Mouse (Mus musculus): Measurements from ENCODE around the gene Krt84. TPM values are rescaled to one million over a fixed set of nuclear protein-coding genes. Genes with fewer than 3 reads are reported as not detected.

Krt84 gene
- polyA plus RNA-seq (2015; fragmentation: Nextera tagmentation; extraction: Ambion mirVana), result 54.7 and 75.1 TPM in 2 replicates

DNA sequence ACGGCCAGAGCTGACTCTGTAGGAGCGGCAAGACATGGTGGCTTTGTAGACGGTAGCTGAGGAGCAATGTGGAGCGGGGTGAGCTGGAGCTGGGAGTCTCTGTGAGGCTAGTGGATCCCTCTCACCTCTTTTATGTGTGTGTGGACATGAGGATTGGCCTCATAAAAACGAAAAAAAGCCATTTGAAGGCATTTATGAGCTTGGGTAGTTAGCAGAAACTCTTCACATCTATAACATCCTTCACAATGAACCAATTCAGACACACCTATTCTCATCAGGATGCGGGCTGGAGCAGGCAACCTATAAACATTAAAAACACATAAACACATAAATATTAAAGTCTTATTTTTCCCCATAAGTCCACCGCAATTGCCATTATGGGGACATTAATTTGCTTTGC lies at the start of gene Krt84:
Gene Krt84 (minus strand): TSS at position 101 of the 400 bp plus-strand sequence.
- H3K27me3 ChIP-seq, result peaks cover 15% of the 10 kb centered on the region; the same call in 1 of the 2 replicates
- no peak within 1 kb of the TSS for H3K27ac ChIP-seq
- WGBS, result 58% methylated on average over 7 of the region's 7 CpGs
- H3K4me2 ChIP-seq, result no peak within 1 kb of the TSS
- H3K36me3 ChIP-seq, result no peaks in the 10 kb centered on the region
- peaks cover 8% of the 10 kb centered on the region for H3K4me1 ChIP-seq
- H3K4me3 ChIP-seq, result no peak within 1 kb of the TSS
- no peak for ATAC-seq (ENCODE audit: insufficient number of reproducible peaks, low FRiP score, low TSS enrichment, low read depth)
- H3K9ac ChIP-seq, result no peak within 1 kb of the TSS
- H3K9me3 ChIP-seq, result no peaks in the 10 kb centered on the region

DNA sequence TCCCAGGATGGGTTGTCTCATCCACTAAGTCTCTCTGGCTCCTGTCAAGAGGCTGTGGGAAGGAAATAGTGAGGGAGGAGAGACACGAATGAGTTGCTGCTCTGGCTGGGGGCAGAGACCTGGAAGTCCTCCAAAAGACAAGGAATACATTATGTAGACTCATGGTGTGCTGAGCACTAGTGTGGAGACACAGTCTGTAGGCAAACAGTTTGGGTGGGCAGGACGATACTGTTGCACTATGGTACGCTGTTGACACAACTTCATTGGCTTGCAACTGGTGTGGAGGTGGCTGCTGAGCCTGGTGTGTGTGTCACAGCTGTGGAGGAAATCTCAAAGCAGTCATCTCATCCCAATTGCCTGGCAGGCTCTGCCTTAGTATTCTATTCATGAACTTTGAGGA lies 49.1 kb upstream of the Krt84 start:
- WGBS, result 73% methylated on average over 3 of the region's 3 CpGs
- Histone ChIP-seq H3K4me1 (no peaks in the 10 kb centered on the region), H3K9me3 (no peaks in the 10 kb centered on the region), H3K9ac (no peak overlapping the region), H3K27ac (no peak overlapping the region), H3K36me3 (no peaks in the 10 kb centered on the region), H3K4me2 (no peak overlapping the region), H3K27me3 (no peaks in the 10 kb centered on the region), H3K4me3 (no peak overlapping the region)
- ATAC-seq (ENCODE audit: insufficient number of reproducible peaks, low FRiP score, low TSS enrichment, low read depth), result no peak

DNA sequence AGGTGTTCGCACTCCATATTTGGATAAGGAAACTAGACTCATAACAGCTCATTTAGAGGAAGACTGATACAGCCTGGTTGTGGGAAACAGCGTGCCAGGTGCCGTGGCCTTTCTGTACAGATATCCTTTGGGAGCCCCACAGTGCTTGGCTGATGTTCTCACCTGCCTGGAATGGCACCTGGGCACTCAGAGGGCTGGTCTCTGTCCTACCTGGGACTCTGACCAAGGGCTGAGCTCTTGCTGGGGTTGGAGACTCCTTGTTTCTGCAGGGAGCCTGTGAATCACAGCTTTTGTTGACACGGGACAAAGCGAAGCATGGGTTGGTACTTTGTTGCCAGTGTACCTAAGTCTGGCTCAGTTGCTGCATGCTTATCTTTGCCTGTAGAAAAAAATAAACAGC lies 42.9 kb upstream of the Krt84 start:
- Histone ChIP-seq H3K36me3 (no peaks in the 10 kb centered on the region), H3K4me3 (no peak overlapping the region), H3K4me2 (no peak overlapping the region), H3K9ac (no peak overlapping the region), H3K27ac (no peak overlapping the region), H3K4me1 (peaks cover 10% of the 10 kb centered on the region), H3K9me3 (no peaks in the 10 kb centered on the region), H3K27me3 (no peaks in the 10 kb centered on the region)
- 85% methylated on average over 5 of the region's 5 CpGs for WGBS
- ATAC-seq (ENCODE audit: insufficient number of reproducible peaks, low FRiP score, low TSS enrichment, low read depth), result no peak

DNA sequence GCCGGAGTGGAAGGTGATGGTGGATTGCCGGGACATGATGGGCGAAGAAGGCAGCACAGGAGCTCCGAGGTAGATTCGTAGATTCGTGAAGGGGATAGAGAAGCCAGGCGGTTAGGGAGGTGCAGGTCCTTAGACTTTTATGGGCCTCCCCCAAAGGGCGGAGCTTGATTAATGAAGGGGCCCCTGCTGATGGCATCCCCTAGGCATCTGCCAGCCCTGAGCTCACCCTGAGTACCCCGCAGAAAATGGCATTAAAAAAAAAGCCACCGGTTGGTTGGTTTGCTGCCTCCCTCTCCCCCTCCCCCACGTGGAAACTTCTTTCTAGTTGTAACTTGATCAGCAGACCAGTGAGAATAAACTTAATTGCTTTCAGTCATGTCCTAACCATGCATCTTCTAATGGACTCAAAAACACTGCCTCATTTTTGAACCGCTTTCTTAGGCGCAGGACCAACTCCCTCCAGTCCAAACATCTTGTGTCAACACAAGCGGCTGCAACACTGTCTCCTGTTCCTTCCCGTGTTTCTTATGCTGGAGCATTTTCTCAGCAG lies 41.3 kb upstream of the Krt84 start, which contains the start of gene Krt75:
Gene Krt75 (minus strand): TSS at position 109 of the 550 bp plus-strand sequence.
- Histone ChIP-seq H3K9ac (no peak within 1 kb of the TSS), H3K36me3 (no peaks in the 10 kb centered on the region), H3K4me1 (peaks cover 10% of the 10 kb centered on the region), H3K9me3 (no peaks in the 10 kb centered on the region), H3K27ac (no peak within 1 kb of the TSS), H3K27me3 (no peaks in the 10 kb centered on the region), H3K4me3 (no peak within 1 kb of the TSS), H3K4me2 (no peak within 1 kb of the TSS)
- WGBS, result 45% methylated on average over 15 of the region's 15 CpGs
- no peak for ATAC-seq (ENCODE audit: insufficient number of reproducible peaks, low FRiP score, low TSS enrichment, low read depth)

DNA sequence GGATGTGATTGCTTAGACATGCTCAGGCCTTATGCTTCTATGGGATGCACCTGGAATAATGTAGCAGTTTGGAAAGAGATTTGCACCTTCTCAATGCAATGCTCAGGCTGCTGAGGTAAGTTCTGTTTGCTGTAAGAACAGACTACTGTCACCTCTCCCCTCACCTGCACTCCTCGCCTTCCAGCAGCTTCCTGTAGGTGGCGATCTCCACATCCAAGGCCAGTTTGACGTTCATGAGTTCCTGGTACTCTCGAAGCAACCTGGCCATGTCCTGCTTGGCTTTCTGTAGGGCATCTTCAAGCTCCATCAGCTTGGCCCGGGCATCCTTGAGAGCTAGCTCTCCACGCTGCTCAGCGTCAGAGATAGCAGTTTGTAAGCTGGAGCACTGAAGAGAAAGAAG lies 35.2 kb upstream of the Krt84 start:
- Histone ChIP-seq H3K9ac (no peak overlapping the region), H3K4me1 (peaks cover 29% of the 10 kb centered on the region), H3K4me2 (no peak overlapping the region), H3K9me3 (no peaks in the 10 kb centered on the region), H3K27ac (no peak overlapping the region), H3K27me3 (no peaks in the 10 kb centered on the region), H3K36me3 (no peaks in the 10 kb centered on the region), H3K4me3 (no peak overlapping the region)
- no peak for ATAC-seq (ENCODE audit: insufficient number of reproducible peaks, low FRiP score, low TSS enrichment, low read depth)
- 49% methylated on average over 7 of the region's 7 CpGs for WGBS

DNA sequence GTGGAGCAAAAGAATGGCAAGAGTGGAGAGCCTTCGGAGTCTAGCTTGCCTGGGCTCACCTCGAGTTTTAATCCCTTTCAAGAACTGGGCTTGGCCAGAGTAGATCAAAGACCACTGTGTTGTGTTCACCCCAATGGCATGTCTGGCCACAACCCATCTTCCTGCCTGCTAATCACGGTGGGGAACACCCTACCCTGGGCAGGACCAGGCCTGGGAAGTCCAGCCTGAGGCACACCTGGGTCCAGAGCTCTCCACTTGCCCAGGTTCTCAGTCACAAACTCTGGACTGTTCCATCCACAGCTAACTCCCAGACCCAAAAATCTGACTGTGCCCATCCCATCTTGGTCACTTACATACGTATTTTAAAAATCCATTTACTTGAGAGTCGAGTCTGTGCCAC lies 30.2 kb upstream of the Krt84 start, which contains the start of gene Krt90:
Gene Krt90 (minus strand): TSS at position 101 of the 400 bp plus-strand sequence.
- ATAC-seq (ENCODE audit: insufficient number of reproducible peaks, low FRiP score, low TSS enrichment, low read depth), result no peak
- WGBS, result 64% methylated on average over 5 of the region's 5 CpGs
- Histone ChIP-seq H3K36me3 (no peaks in the 10 kb centered on the region), H3K9me3 (no peaks in the 10 kb centered on the region), H3K4me2 (no peak within 1 kb of the TSS), H3K4me1 (peaks cover 32% of the 10 kb centered on the region), H3K4me3 (no peak within 1 kb of the TSS), H3K9ac (no peak within 1 kb of the TSS), H3K27me3 (no peaks in the 10 kb centered on the region), H3K27ac (no peak within 1 kb of the TSS; the same call in 1 of the 2 replicates)

DNA sequence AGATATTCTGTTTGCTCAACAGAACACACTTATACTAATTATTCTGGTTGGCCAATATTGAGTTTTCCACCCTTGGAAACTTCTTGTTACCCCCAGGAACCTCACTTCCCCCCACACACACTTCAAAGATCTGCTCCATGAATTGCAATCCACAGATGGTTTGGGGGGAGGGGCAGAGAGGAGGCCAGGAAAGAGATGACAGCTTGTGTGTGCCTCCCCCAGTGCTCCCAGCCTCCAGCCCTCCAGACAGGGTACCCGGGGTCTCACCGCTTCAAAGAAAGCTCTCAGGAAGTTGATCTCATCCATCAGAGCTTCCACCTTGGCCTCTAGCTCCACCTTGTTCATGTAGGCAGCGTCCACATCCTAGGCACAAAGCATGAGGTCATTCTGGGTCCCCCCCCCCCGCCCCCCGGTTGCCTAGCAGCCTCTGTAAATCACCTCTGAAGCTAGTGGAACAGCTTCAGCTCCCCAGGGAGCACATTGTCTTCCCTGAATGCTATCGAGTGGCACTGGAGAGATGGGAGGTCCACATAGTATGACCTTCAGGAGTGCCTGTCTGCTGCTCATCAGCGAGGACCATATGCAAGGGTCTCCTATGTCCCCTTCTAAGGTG lies 25.5 kb upstream of the Krt84 start:
- H3K9ac ChIP-seq, result no peak overlapping the region
- no peaks in the 10 kb centered on the region for H3K9me3 ChIP-seq
- no peaks in the 10 kb centered on the region; the same call in 1 of the 2 replicates for H3K27me3 ChIP-seq
- H3K4me3 ChIP-seq, result no peak overlapping the region
- H3K4me1 ChIP-seq, result peaks cover 5% of the 10 kb centered on the region
- no peak overlapping the region for H3K27ac ChIP-seq
- H3K4me2 ChIP-seq, result no peak overlapping the region
- no peaks in the 10 kb centered on the region for H3K36me3 ChIP-seq
- WGBS, result 10% methylated on average over 7 of the region's 7 CpGs
- ATAC-seq (ENCODE audit: insufficient number of reproducible peaks, low FRiP score, low TSS enrichment, low read depth), result no peak

DNA sequence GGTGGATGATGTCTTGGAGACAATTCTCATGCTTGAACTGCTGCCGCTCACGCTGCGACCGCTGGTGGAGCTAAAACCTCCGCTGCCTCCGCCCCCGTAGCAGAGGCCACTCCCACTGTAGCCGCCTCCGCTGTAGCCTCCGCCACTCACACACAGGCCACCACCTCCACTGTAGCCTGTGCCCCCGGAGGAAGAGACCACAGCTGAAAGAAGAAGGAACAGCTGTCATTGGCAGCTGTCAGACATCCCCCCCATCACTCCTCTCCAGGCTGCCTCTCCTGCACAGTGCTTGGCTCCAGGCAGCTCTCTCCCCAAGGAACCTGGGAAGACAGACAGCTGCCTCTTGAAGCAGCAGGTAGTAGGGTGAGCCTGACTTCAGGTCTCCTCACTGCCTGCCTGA lies 20.5 kb upstream of the Krt84 start:
- no peaks in the 10 kb centered on the region for H3K9me3 ChIP-seq
- peaks cover 16% of the 10 kb centered on the region for H3K4me1 ChIP-seq
- no peaks in the 10 kb centered on the region for H3K36me3 ChIP-seq
- H3K27me3 ChIP-seq, result peaks cover 5% of the 10 kb centered on the region
- peak; percentile 71 for ATAC-seq (ENCODE audit: insufficient number of reproducible peaks, low FRiP score, low TSS enrichment, low read depth)
- 0% methylated on average over 11 of the region's 11 CpGs for WGBS
- peak overlapping the region; percentile 11; the same call in 1 of the 2 replicates for H3K4me2 ChIP-seq
- no peak overlapping the region for H3K27ac ChIP-seq
- H3K9ac ChIP-seq, result no peak overlapping the region
- 0 out of 2 replicates have a peak overlapping the region, but pooled peaks have one; percentile 3 for H3K4me3 ChIP-seq

DNA sequence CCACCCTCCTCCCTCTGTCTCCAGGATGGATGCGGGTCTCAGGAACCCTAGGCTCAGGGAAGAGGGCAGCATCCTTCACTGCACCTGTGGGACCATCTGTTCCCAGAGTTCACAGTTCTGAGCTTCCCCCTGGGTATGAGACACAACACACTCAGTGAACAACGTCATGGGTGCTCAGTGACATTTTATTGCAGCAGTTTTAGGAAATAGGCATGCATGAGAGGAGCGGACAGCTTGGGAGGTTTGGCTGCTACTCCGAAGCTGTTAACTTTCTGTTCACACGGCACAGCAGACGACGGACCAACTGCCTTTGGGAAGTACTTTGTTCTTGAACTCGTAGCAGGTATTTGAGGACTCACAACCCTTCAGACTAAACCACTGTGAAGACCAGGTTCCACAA lies 19.6 kb upstream of the Krt84 start:
- Histone ChIP-seq H3K27ac (no peak overlapping the region), H3K4me2 (no peak overlapping the region), H3K4me1 (peaks cover 12% of the 10 kb centered on the region), H3K36me3 (no peaks in the 10 kb centered on the region), H3K9me3 (no peaks in the 10 kb centered on the region), H3K27me3 (peaks cover 5% of the 10 kb centered on the region), H3K4me3 (no peak overlapping the region), H3K9ac (no peak overlapping the region)
- WGBS, result 71% methylated on average over 8 of the region's 8 CpGs
- ATAC-seq (ENCODE audit: insufficient number of reproducible peaks, low FRiP score, low TSS enrichment, low read depth), result no peak

DNA sequence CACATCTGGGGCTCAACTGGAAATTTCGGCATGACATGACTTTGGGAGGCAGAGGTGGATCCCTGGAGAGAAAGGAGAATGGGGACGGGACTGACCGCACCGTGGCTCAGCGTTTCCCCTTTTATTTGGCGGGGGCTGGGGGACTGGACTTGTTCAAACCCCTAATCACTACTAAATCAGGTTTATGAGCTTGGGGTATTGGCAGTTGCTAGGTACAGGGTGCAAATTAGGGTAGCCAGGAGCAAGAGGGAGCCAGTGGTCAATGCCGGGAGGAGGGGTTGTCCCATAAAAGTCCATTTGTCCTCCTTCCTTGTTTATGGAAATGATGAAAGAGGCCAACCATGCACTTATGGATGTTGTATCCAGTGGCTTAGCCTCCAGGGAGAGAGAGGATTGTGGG lies 17.9 kb upstream of the Krt84 start, which contains the start of gene Krt82:
Gene Krt82 (minus strand): TSS at position 101 of the 400 bp plus-strand sequence.
- no peaks in the 10 kb centered on the region for H3K9me3 ChIP-seq
- WGBS, result 70% methylated on average over 7 of the region's 7 CpGs
- H3K36me3 ChIP-seq, result no peaks in the 10 kb centered on the region
- no peak within 1 kb of the TSS for H3K4me2 ChIP-seq
- H3K4me3 ChIP-seq, result no peak within 1 kb of the TSS
- H3K9ac ChIP-seq, result no peak within 1 kb of the TSS
- no peak within 1 kb of the TSS for H3K27ac ChIP-seq
- peaks cover 12% of the 10 kb centered on the region for H3K4me1 ChIP-seq
- H3K27me3 ChIP-seq, result peaks cover 5% of the 10 kb centered on the region
- ATAC-seq (ENCODE audit: insufficient number of reproducible peaks, low FRiP score, low TSS enrichment, low read depth), result no peak

DNA sequence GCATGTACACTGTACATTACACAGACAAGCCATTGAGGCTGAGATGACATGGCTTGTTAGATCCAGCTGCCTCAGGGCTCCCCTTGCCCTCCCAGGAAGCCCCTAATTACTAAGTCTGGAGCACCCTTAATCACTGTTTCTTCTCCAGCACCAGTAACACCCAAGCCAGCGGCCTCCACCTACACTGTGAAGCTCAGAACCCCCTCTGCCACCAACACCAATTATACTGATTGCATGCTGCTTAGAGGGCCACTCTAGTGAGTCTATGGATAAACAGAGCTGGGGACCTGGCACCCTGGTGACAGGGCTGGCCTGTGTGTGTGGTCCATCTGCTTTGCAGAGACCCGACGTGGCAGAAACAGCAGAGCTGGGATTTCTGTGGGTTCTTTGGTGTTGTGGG lies 11.9 kb upstream of the Krt84 start:
- Histone ChIP-seq H3K36me3 (no peaks in the 10 kb centered on the region), H3K27me3 (no peaks in the 10 kb centered on the region), H3K9ac (no peak overlapping the region), H3K27ac (no peak overlapping the region), H3K9me3 (no peaks in the 10 kb centered on the region), H3K4me1 (peaks cover 7% of the 10 kb centered on the region; the same call in 1 of the 2 replicates), H3K4me2 (no peak overlapping the region), H3K4me3 (no peak overlapping the region)
- 34% methylated on average over 3 of the region's 3 CpGs for WGBS
- ATAC-seq (ENCODE audit: insufficient number of reproducible peaks, low FRiP score, low TSS enrichment, low read depth), result no peak

DNA sequence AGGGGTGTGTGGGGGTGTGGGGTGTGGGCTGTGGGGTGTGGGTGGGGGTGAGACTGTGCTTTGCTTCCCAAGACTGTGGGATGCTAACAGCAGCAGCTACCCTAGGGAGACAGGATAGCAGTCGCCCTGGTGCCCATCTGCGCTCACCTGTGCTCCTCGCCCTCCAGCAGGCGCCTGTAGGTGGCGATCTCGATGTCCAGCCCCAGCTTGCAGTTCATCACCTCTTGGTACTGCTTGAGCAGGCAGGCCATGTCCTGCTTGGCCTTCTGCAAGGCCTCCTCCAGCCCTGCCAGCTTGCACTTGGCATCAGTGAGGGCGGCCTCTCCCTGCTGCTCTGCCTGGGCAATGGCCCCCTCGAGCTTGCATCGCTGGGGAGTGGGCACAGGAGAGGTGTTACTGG lies 9.9 kb upstream of the Krt84 start:
- WGBS, result 68% methylated on average over 9 of the region's 9 CpGs
- Histone ChIP-seq H3K9ac (no peak overlapping the region), H3K9me3 (no peaks in the 10 kb centered on the region)

More for the DNA sequence above, 9.9 kb upstream of the Krt84 start:
- H3K4me1 ChIP-seq, result peaks cover 11% of the 10 kb centered on the region
- H3K27me3 ChIP-seq, result no peaks in the 10 kb centered on the region
- H3K27ac ChIP-seq, result no peak overlapping the region
- no peak overlapping the region for H3K4me3 ChIP-seq
- no peak for ATAC-seq (ENCODE audit: insufficient number of reproducible peaks, low FRiP score, low TSS enrichment, low read depth)
- no peaks in the 10 kb centered on the region for H3K36me3 ChIP-seq
- no peak overlapping the region for H3K4me2 ChIP-seq

Measured in limb, embryonic 15.5 days (tissue).